Comparison of ENCODE assay signal across 17 mouse cellular contexts in genomic region chr9:98061646-98062045, GRCm38 (mm10). TPM values are rescaled to one million over a fixed set of nuclear protein-coding genes. Genes with fewer than 3 reads are reported as not detected.
"Had no signal": no experiment of that assay in that cellular context is flagged by ENCODE, and none has a peak within 500 bp of the region (broad histone marks: within the 10 kb centered on the region; RNA-seq: fewer than 3 reads in every experiment).

No protein-coding gene starts in this region.

- ATAC-seq: midbrain, embryonic 16.5 days had no signal

- H3K9me3 ChIP-seq: limb, embryonic 10.5 days; liver, embryonic 15.5 days; megakaryocyte, embryonic 14.5 days; midbrain, embryonic 12.5 days; neural tube, embryonic 13.5 days; stomach, embryonic 15.5 days had no signal

- H3K27me3 ChIP-seq: liver, embryonic 15.5 days; megakaryocyte, embryonic 14.5 days; midbrain, embryonic 12.5 days; neural tube, embryonic 13.5 days; stomach, embryonic 15.5 days had no signal

- H3K4me1 ChIP-seq: limb, embryonic 10.5 days; liver, embryonic 15.5 days; megakaryocyte, embryonic 14.5 days; midbrain, embryonic 12.5 days; neural tube, embryonic 13.5 days; stomach, embryonic 15.5 days had no signal

- H3K4me2 ChIP-seq: liver, embryonic 11.5 days; liver, embryonic 15.5 days; lung, embryonic 14.5 days; midbrain, embryonic 12.5 days; neural tube, embryonic 13.5 days; stomach, embryonic 15.5 days had no signal

- H3K27ac ChIP-seq: left cerebral cortex, adult 2 months; limb, embryonic 10.5 days; liver, embryonic 15.5 days; macrophage; midbrain, embryonic 12.5 days; neural tube, embryonic 13.5 days; stomach, embryonic 15.5 days had no signal

- H3K9ac ChIP-seq: liver, embryonic 15.5 days; lung, embryonic 14.5 days; midbrain, embryonic 12.5 days; neural tube, embryonic 13.5 days; stomach, embryonic 15.5 days had no signal

- DNase-seq: kidney, postnatal 10 days; kidney, postnatal 4 days; lung, embryonic 14.5 days; lung, postnatal 10 days; retina, postnatal 1 day; right cerebral cortex, postnatal 14 days; thymus, postnatal 36 days had no signal

- H3K4me3 ChIP-seq: left cerebral cortex, adult 2 months; limb, embryonic 10.5 days; liver, embryonic 15.5 days; megakaryocyte, embryonic 14.5 days; midbrain, embryonic 12.5 days; neural tube, embryonic 13.5 days; stomach, embryonic 15.5 days had no signal

- H3K36me3 ChIP-seq: limb, embryonic 10.5 days; liver, embryonic 15.5 days; midbrain, embryonic 12.5 days; neural tube, embryonic 13.5 days; stomach, embryonic 15.5 days had no signal

RNA-seq across cellular contexts. Expression of gene Clstn2, which starts 28.7 kb away (rescaled TPM):
- polyA plus RNA-seq: macrophage had no signal
